In genomic region chr8:11788252-11788651, GRCm38 (mm10) we compare ENCODE assay signal across 10 mouse cellular contexts. TPM values are rescaled to one million over a fixed set of nuclear protein-coding genes. Genes with fewer than 3 reads are reported as not detected.
DNase-seq lines count a peak whose midpoint lies in the region; ATAC-seq lines count a peak whose summit lies in the region.
"Had no signal": no experiment of that assay in that cellular context is flagged by ENCODE, and none has a peak within 500 bp of the region (broad histone marks: within the 10 kb centered on the region; RNA-seq: fewer than 3 reads in every experiment).

No protein-coding gene starts in this region.

- no peak for ATAC-seq in CD4-positive, CD25-positive, alpha-beta regulatory T cell, adult 4 months
- no peak for ATAC-seq in midbrain, embryonic 11.5 days (ENCODE audit: low FRiP score)
- ATAC-seq in midbrain, embryonic 13.5 days = no peak

- peaks cover 3% of the 10 kb centered on the region; the same call in 1 of the 2 replicates for H3K36me3 ChIP-seq in midbrain, embryonic 11.5 days (ENCODE audit: control insufficient read depth, insufficient read depth, low read length)
- peaks cover 58% of the 10 kb centered on the region for H3K36me3 ChIP-seq in midbrain, embryonic 13.5 days

- H3K4me2 ChIP-seq in midbrain, embryonic 11.5 days = no peak overlapping the region
- H3K4me2 ChIP-seq in midbrain, embryonic 13.5 days (replicated peaks) = no peak overlapping the region
- H3K4me2 ChIP-seq: limb, embryonic 15.5 days had no signal

- H3K9me3 ChIP-seq in midbrain, embryonic 11.5 days (ENCODE audit: control insufficient read depth, low read length) = no peaks in the 10 kb centered on the region
- H3K9me3 ChIP-seq in midbrain, embryonic 13.5 days = no peaks in the 10 kb centered on the region
- H3K9me3 ChIP-seq: limb, embryonic 15.5 days had no signal

- H3K4me3 ChIP-seq in midbrain, embryonic 11.5 days (ENCODE audit: low read depth, low read length) = no peak overlapping the region
- no peak overlapping the region for H3K4me3 ChIP-seq in midbrain, embryonic 13.5 days (replicated peaks)
- H3K4me3 ChIP-seq: erythroblast, embryonic 14.5 days; limb, embryonic 15.5 days had no signal

- H3K9ac ChIP-seq in midbrain, embryonic 11.5 days (ENCODE audit: low read length) = no peak overlapping the region
- no peak overlapping the region for H3K9ac ChIP-seq in midbrain, embryonic 13.5 days (replicated peaks)
- H3K9ac ChIP-seq: limb, embryonic 15.5 days had no signal

- no peaks in the 10 kb centered on the region for H3K27me3 ChIP-seq in midbrain, embryonic 11.5 days (ENCODE audit: control insufficient read depth, insufficient read depth, low read length)
- no peaks in the 10 kb centered on the region for H3K27me3 ChIP-seq in midbrain, embryonic 13.5 days
- H3K27me3 ChIP-seq: limb, embryonic 15.5 days had no signal

- peak; percentile 51 for DNase-seq in CD4-positive, CD25-positive, alpha-beta regulatory T cell, adult 2 months (ENCODE audit: low read depth, low spot score)
- peak; percentile 78 for DNase-seq in midbrain, embryonic 11.5 days (ENCODE audit: low spot score, missing footprints)
- DNase-seq in adrenal gland, postnatal 14 days = peak; percentile 82
- DNase-seq in gastrocnemius, postnatal 10 days = peak; percentile 66
- DNase-seq in lung, postnatal 36 days = peak; percentile 82
- no peak for DNase-seq in yolk sac, embryonic 10.5 days (ENCODE audit: low spot score)

- H3K4me1 ChIP-seq in midbrain, embryonic 11.5 days (ENCODE audit: control insufficient read depth, insufficient read depth, low read length) = no peaks in the 10 kb centered on the region
- H3K4me1 ChIP-seq in midbrain, embryonic 13.5 days (replicated peaks) = no peaks in the 10 kb centered on the region
- H3K4me1 ChIP-seq: limb, embryonic 15.5 days had no signal

- 78% methylated on average over 8 of the region's 8 CpGs for WGBS in midbrain, embryonic 11.5 days
- 68% methylated on average over 8 of the region's 8 CpGs for WGBS in midbrain, embryonic 13.5 days

- no peak overlapping the region for H3K27ac ChIP-seq in midbrain, embryonic 11.5 days (ENCODE audit: low read depth, low read length)
- no peak overlapping the region for H3K27ac ChIP-seq in midbrain, embryonic 13.5 days
- H3K27ac ChIP-seq: limb, embryonic 15.5 days had no signal

RNA-seq across cellular contexts. Expression of gene Tex29, which starts 52.0 kb away (rescaled TPM):
- not detected for polyA plus RNA-seq in CD4-positive, CD25-positive, alpha-beta regulatory T cell, adult 4 months (2017; shearing (Covaris generic))
- not detected in 2 replicates for polyA plus RNA-seq in midbrain, embryonic 11.5 days (2014; fragmentation: Nextera tagmentation; extraction: Ambion mirVana)
- polyA plus RNA-seq in midbrain, embryonic 13.5 days (2015; fragmentation: Nextera tagmentation; extraction: Ambion mirVana) = 0.34 and 0.40 TPM in 2 replicates
- total RNA-seq in adrenal gland, postnatal 14 days (2021) = not detected in 2 replicates
- not detected for total RNA-seq in gastrocnemius, postnatal 10 days (2021)
- polyA plus RNA-seq: erythroblast, embryonic 14.5 days; limb, embryonic 15.5 days had no signal
